Mouse (Mus musculus): ENCODE measurements around the gene Aph1b. TPM values are rescaled to one million over a fixed set of nuclear protein-coding genes. Genes with fewer than 3 reads are reported as not detected.

The Aph1b gene
- total and polyA plus RNA-seq, 2 experiments: 1.0 to 2.9 TPM

- H3K9ac ChIP-seq (ENCODE audit: low read depth, low read length): no peak overlapping the region
- DNase-seq (ENCODE audit: extremely low read depth, low read depth, low spot score): peak; percentile 55
- TF ChIP-seq CTCF (IDR thresholded peaks at IDR 0.05; ENCODE audit: low read depth, low read length): no peak
- 44% methylated on average over 2 of the region's 2 CpGs for WGBS
- no peaks in the 10 kb centered on the region for H3K79me2 ChIP-seq (ENCODE audit: control insufficient read depth, insufficient read depth, low read length)
- no peaks in the 10 kb centered on the region for H3K36me3 ChIP-seq (ENCODE audit: control insufficient read depth, insufficient read depth, low read length)
- H3K4me1 ChIP-seq (ENCODE audit: control insufficient read depth, insufficient read depth, low read length): no peaks in the 10 kb centered on the region
- no peaks in the 10 kb centered on the region for H3K27me3 ChIP-seq (ENCODE audit: control insufficient read depth, insufficient read depth, low read length)
- no peak overlapping the region for H3K27ac ChIP-seq (replicated peaks; ENCODE audit: insufficient read depth, low read depth, low read length)
- H3K4me3 ChIP-seq (ENCODE audit: insufficient read depth, low read depth, low read length): no peak overlapping the region
Observed at GRCm38 (mm10) chr9:66736551-66736950, 58.7 kb downstream of the Aph1b start.

GRCm38 (mm10) chr9:66736016-66736415 is 59.3 kb downstream of the Aph1b start:
- H3K4me3 ChIP-seq (ENCODE audit: insufficient read depth, low read depth, low read length): no peak overlapping the region
- no peaks in the 10 kb centered on the region for H3K27me3 ChIP-seq (ENCODE audit: control insufficient read depth, insufficient read depth, low read length)
- H3K79me2 ChIP-seq (ENCODE audit: control insufficient read depth, insufficient read depth, low read length): no peaks in the 10 kb centered on the region
- H3K4me1 ChIP-seq (ENCODE audit: control insufficient read depth, insufficient read depth, low read length): no peaks in the 10 kb centered on the region
- no peaks in the 10 kb centered on the region for H3K36me3 ChIP-seq (ENCODE audit: control insufficient read depth, insufficient read depth, low read length)
- WGBS: 92% methylated on average over 3 of the region's 3 CpGs
- H3K9ac ChIP-seq (ENCODE audit: low read depth, low read length): no peak overlapping the region
- no peak overlapping the region for H3K27ac ChIP-seq (replicated peaks; ENCODE audit: insufficient read depth, low read depth, low read length)
- no peak for TF ChIP-seq CTCF (IDR thresholded peaks at IDR 0.05; ENCODE audit: low read depth, low read length)
- no peak for TF ChIP-seq POLR2A (IDR thresholded peaks at IDR 0.05; ENCODE audit: extremely low read depth, insufficient read depth, low read length)
- DNase-seq (ENCODE audit: extremely low read depth, low read depth, low spot score): no peak

- H3K27me3 ChIP-seq (ENCODE audit: control insufficient read depth, insufficient read depth, low read length): no peaks in the 10 kb centered on the region
- no peak overlapping the region for H3K27ac ChIP-seq (replicated peaks; ENCODE audit: insufficient read depth, low read depth, low read length)
- no peak for DNase-seq (ENCODE audit: extremely low read depth, low read depth, low spot score)
- H3K79me2 ChIP-seq (ENCODE audit: control insufficient read depth, insufficient read depth, low read length): no peaks in the 10 kb centered on the region
- WGBS: 92% methylated on average over 2 of the region's 2 CpGs
- TF ChIP-seq CTCF (IDR thresholded peaks at IDR 0.05; ENCODE audit: low read depth, low read length) (no peak), POLR2A (IDR thresholded peaks at IDR 0.05; ENCODE audit: extremely low read depth, insufficient read depth, low read length) (no peak)
- H3K4me1 ChIP-seq (ENCODE audit: control insufficient read depth, insufficient read depth, low read length): no peaks in the 10 kb centered on the region
- H3K4me3 ChIP-seq (ENCODE audit: insufficient read depth, low read depth, low read length): no peak overlapping the region
- no peak overlapping the region for H3K9ac ChIP-seq (ENCODE audit: low read depth, low read length)
- H3K36me3 ChIP-seq (ENCODE audit: control insufficient read depth, insufficient read depth, low read length): no peaks in the 10 kb centered on the region
Observed at GRCm38 (mm10) chr9:66735122-66735521, 60.2 kb downstream of the Aph1b start.

- H3K36me3 ChIP-seq (ENCODE audit: control insufficient read depth, insufficient read depth, low read length): no peaks in the 10 kb centered on the region
- 45% methylated on average over 6 of the region's 6 CpGs for WGBS
- no peak overlapping the region for H3K4me3 ChIP-seq (ENCODE audit: insufficient read depth, low read depth, low read length)
- no peaks in the 10 kb centered on the region for H3K4me1 ChIP-seq (ENCODE audit: control insufficient read depth, insufficient read depth, low read length)
- DNase-seq (ENCODE audit: extremely low read depth, low read depth, low spot score): no peak
- H3K9ac ChIP-seq (ENCODE audit: low read depth, low read length): no peak overlapping the region
- H3K27ac ChIP-seq (replicated peaks; ENCODE audit: insufficient read depth, low read depth, low read length): no peak overlapping the region
- no peaks in the 10 kb centered on the region for H3K79me2 ChIP-seq (ENCODE audit: control insufficient read depth, insufficient read depth, low read length)
- H3K27me3 ChIP-seq (ENCODE audit: control insufficient read depth, insufficient read depth, low read length): no peaks in the 10 kb centered on the region
- TF ChIP-seq POLR2A (IDR thresholded peaks at IDR 0.05; ENCODE audit: extremely low read depth, insufficient read depth, low read length) (no peak), CTCF (IDR thresholded peaks at IDR 0.05; ENCODE audit: low read depth, low read length) (no peak)
Observed at GRCm38 (mm10) chr9:66734568-66734967, 60.7 kb downstream of the Aph1b start.

- Histone ChIP-seq H3K79me2 (ENCODE audit: control insufficient read depth, insufficient read depth, low read length) (no peaks in the 10 kb centered on the region), H3K4me3 (ENCODE audit: insufficient read depth, low read depth, low read length) (no peak overlapping the region), H3K27me3 (ENCODE audit: control insufficient read depth, insufficient read depth, low read length) (no peaks in the 10 kb centered on the region), H3K4me1 (ENCODE audit: control insufficient read depth, insufficient read depth, low read length) (no peaks in the 10 kb centered on the region), H3K9ac (ENCODE audit: low read depth, low read length) (no peak overlapping the region), H3K27ac (replicated peaks; ENCODE audit: insufficient read depth, low read depth, low read length) (no peak overlapping the region), H3K36me3 (ENCODE audit: control insufficient read depth, insufficient read depth, low read length) (no peaks in the 10 kb centered on the region)
- no peak for TF ChIP-seq CTCF (IDR thresholded peaks at IDR 0.05; ENCODE audit: low read depth, low read length)
- no peak for TF ChIP-seq POLR2A (IDR thresholded peaks at IDR 0.05; ENCODE audit: extremely low read depth, insufficient read depth, low read length)
- WGBS: 53% methylated on average over 15 of the region's 15 CpGs
- DNase-seq (ENCODE audit: extremely low read depth, low read depth, low spot score): no peak
Observed at GRCm38 (mm10) chr9:66732791-66733691, 62.2 kb downstream of the Aph1b start.

- Histone ChIP-seq H3K4me1 (ENCODE audit: control insufficient read depth, insufficient read depth, low read length) (0 out of 2 replicates have a peak, but pooled peaks cover 1% of the 10 kb centered on the region), H3K9ac (ENCODE audit: low read depth, low read length) (no peak overlapping the region), H3K36me3 (ENCODE audit: control insufficient read depth, insufficient read depth, low read length) (no peaks in the 10 kb centered on the region), H3K27me3 (ENCODE audit: control insufficient read depth, insufficient read depth, low read length) (no peaks in the 10 kb centered on the region), H3K27ac (replicated peaks; ENCODE audit: insufficient read depth, low read depth, low read length) (no peak overlapping the region), H3K4me3 (ENCODE audit: insufficient read depth, low read depth, low read length) (no peak overlapping the region), H3K79me2 (ENCODE audit: control insufficient read depth, insufficient read depth, low read length) (no peaks in the 10 kb centered on the region)
- 88% methylated on average over 7 of the region's 7 CpGs for WGBS
- no peak for TF ChIP-seq POLR2A (IDR thresholded peaks at IDR 0.05; ENCODE audit: extremely low read depth, insufficient read depth, low read length)
- TF ChIP-seq CTCF (IDR thresholded peaks at IDR 0.05; ENCODE audit: low read depth, low read length): no peak
- DNase-seq (ENCODE audit: extremely low read depth, low read depth, low spot score): no peak
Observed at GRCm38 (mm10) chr9:66731284-66731683, 64.0 kb downstream of the Aph1b start.

Measured in liver, adult 2 months (tissue).